Mouse (Mus musculus) urinary bladder, postnatal 10 days (tissue): ENCODE data around the gene Acp1.

ENCODE experiments used
- DNase-seq: peaks from one replicate; pipeline ENCODE4 v3.0.0; 2022; ENCODE audit warnings: low spot score

The Acp1 gene

DNA sequence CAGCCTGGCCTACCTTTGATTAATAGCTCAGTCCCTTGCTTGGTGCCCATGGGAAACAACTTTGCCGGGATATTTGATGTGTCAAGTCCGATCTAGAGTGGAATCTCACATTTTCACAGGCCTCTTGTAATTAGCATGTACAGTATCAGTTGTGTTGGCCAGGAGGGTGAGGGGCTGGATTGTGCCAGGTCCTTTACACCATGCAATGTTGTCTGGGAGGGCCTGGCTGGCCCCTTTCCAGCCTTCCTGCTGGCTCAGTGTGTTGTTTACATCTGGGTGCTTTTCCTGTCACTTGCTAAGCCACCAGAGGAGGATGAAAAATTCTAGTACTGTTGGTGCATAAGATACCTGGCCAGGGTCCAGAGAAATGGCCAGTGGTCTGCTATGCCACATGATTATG, 47.0 kb downstream of the Acp1 start:
- DNase-seq: no peak

DNA sequence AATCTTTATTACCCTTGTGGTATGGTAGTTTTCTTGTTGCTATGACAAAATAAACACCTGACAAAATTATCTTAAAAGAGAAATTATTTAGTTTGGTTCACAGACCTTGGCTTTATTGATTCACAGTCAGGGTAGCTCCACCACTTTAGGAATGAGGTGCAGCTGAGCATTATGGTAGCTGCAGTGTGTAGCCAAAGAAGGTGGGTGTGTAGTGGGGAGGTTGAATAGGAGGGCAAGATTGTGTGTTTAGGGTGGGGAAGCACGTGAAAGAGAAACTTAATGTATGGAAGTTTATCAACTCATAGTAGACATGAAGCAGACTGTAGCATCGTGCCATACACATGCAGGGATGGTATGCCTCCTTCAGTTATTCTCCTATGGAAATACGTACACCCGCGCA, 55.2 kb downstream of the Acp1 start:
- no peak for DNase-seq

DNA sequence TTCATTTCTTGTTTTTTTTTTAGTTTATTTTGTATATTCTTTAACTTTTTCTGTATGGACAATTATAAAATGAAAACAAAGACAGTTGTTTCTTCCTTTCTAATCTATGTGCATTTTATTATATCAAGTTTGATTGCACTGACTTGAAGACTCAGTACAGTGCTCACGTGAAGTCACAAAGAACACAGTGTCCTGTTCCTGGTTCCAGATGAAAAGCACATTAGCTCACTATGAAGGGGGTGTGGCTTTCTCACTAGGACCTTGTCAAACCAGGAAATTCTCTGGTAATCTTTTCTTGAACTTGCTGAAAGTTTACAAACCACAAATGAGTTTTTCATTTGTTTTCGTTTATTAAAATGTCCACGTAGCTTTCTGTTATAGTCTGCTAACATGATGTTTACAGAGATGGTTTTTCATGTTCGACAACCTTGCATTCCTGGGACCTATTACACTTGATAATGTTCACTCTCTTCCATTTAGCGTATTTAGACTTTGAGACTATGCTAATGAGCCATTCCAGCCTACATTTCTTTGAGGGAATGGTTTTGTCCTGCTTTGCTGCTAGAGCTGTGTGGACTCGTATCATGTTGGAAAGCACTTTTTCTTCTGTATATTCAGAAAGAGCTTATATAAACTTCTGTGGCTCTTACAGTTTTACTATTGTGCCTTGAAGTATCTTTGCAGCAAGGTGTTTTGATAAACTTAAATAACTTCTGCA, 55.8 kb downstream of the Acp1 start:
- DNase-seq: no peak

DNA sequence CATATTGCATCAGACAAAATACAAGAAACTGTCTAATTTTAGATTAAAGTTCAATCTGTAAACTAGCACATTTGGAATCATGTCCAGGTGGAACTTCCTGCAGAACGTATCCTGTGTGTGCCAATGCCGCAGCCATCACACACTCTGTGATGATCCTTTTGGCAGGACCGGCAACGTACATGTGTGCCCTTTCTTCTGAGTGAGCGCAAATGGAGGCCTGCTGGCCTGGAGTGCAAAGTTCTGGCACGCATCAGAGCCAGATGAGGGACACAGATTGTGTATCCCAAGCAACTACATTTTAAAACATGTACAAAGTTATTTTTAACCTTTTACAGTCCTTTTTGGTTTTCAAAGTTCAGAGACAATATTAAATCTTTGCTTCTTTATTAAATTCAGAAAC, 59.5 kb downstream of the Acp1 start:
- no peak for DNase-seq

DNA sequence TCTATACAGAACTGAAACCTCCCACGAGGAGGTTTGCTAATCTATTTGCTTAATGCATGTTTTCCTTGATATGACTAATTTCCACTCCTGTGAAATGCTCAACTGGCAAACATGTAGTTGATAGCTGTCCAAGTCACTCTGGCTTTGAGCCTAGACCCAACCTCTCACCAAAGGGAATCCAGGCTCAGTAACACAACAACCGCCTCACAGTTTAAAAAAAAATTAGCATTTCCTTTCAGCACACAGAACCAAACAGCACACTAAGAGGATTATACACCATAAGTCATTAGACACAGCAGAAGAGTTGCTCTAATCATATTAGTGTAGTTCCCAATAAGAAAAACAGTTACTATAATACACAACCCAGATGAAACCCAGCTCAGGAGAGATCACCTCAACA, 60.5 kb downstream of the Acp1 start:
- no peak for DNase-seq

DNA sequence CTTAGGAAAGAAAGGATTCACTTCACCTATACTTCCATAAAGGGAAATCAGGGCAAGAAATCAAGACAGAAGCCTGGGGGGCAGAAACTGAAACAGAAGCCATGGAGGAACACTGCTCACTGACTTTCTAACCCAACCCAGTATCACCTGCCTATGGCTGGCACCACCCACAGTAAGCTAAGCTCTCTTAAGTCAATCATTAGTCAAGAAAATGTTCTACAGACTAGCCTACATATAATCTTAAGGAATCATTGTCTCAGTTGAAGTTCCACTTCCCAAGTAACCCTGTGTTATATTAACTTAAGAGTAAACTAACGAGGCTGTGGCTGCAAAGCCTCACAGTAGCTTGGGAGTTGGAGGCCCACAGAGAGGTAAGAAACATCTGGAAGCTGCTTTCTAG, 62.9 kb downstream of the Acp1 start:
- no peak for DNase-seq
